Mouse (Mus musculus) bone marrow macrophage, adult 2 months (primary cell): Measurements from ENCODE around the gene St13.

Source experiments
- CTCF ChIP-seq: IDR thresholded peaks from 2 replicates; pipeline ENCODE4 v1.5.1; 2012; ENCODE audit warnings: low read depth, mild to moderate bottlenecking, low read length, moderate library complexity
- POLR2A ChIP-seq: IDR thresholded peaks from 2 replicates; pipeline ENCODE4 v1.6.1; 2012; ENCODE audit warnings: mild to moderate bottlenecking, low read depth, low read length, borderline replicate concordance

DNA sequence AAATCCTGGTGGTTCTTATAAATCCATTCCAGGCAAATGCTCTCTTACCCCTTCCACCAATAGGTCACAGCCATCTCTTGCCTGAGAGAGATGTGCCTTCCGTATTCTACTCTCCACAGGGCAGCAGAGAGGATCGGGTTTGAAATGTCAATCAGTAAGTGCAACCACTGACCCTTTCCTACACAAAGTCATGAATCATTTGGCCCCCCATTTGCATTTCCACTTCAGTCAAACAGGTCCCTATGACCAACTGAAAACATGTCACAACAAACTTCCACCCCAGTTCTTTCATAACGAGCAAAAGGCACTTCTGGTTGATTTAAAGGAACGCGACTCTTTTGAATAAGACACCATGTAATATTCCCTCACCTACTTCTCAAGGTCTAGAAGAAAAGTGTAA is 40.5 kb downstream of the St13 start:
- no peak for TF ChIP-seq CTCF
- no peak for TF ChIP-seq POLR2A
